In the genomic region with DNA sequence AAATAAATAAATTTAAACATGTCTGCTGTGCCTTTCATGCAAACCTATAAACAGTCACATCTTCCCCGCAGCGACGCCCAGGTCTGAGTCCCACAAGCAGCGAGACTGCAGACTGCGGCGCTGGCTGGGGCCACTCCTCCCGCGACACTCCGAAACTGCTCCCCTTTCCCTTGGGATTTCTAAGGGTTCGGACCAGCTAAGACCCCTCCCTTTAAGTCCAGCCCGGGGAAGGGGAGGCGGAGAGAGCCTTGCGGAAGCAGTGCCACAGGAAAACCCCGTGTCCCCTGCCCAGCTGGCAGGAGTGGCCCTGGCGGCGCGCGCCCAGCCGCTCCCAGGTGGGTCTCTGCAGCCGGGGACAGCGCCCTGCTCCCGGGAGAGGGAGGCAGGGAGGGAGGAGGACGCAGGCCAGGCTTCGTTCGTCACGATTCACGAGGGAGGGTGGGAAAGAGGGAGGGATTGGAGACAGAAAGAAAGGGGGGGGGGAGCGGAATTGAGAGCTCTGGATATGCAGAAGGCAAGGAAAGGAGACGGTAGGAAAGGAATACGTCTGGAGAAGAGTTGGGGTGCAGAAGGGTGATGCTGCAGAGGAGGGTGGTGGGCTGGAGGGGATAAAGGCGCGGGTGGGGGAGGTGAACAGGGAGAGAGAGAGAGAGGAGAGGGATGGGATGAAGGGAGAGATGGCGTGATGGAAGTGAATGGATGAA, we compare ENCODE assay signal across 1 mouse cellular context.
TF ChIP-seq lines count a peak whose summit lies in the region.

No protein-coding gene starts in this region.

TF ChIP-seq in MEL, 35 proteins besides CTCF, POLR2A, EP300 and RAD21 (continued from another document):
- TF ChIP-seq ZKSCAN1 (IDR thresholded peaks at IDR 0.05; ENCODE audit: low read depth, low read length) (no peak), JUND (IDR thresholded peaks at IDR 0.05; ENCODE audit: low read depth, low read length) (no peak), RCOR1 (IDR thresholded peaks at IDR 0.05; ENCODE audit: low read depth, low read length) (0 out of 2 replicates have a peak, but pooled peaks have one; percentile 6), MYC (IDR thresholded peaks at IDR 0.05; ENCODE audit: low read depth, low read length) (no peak), TAL1 (IDR thresholded peaks at IDR 0.05; ENCODE audit: low read length) (no peak), ELF1 (IDR thresholded peaks at IDR 0.05; ENCODE audit: low read depth, low read length) (no peak), ZMIZ1 (IDR thresholded peaks at IDR 0.05; ENCODE audit: low read depth, low read length) (no peak), SIN3A (IDR thresholded peaks at IDR 0.05; ENCODE audit: low read length) (no peak), MXI1 (IDR thresholded peaks at IDR 0.05; ENCODE audit: low read depth, low read length) (peak; percentile 9; the same call in 1 of the 2 replicates), MAX (IDR thresholded peaks at IDR 0.05; ENCODE audit: low read length) (no peak), NELFE (IDR thresholded peaks at IDR 0.05; ENCODE audit: low read depth, low read length) (no peak), ZNF384 (IDR thresholded peaks at IDR 0.05; ENCODE audit: low read depth, low read length) (0 out of 2 replicates have a peak, but pooled peaks have one; percentile 52)
TF ChIP-seq in MEL: peak in this region for 4.
